Mouse (Mus musculus) retina, postnatal 1 day (tissue): Measurements from ENCODE around the gene Simc1.
A peak's percentile ranks its signal among the peaks of the same experiment; 100 is the strongest.
"Not testable (repeated sequence)": the region's sequence is repeated elsewhere in the genome, so short reads cannot be mapped to it uniquely, and the experiment has no call there.

Source experiments
- DNase-seq: peaks from one replicate; pipeline ENCODE4 v3.0.0-alpha.2; 2012

The Simc1 gene

DNA sequence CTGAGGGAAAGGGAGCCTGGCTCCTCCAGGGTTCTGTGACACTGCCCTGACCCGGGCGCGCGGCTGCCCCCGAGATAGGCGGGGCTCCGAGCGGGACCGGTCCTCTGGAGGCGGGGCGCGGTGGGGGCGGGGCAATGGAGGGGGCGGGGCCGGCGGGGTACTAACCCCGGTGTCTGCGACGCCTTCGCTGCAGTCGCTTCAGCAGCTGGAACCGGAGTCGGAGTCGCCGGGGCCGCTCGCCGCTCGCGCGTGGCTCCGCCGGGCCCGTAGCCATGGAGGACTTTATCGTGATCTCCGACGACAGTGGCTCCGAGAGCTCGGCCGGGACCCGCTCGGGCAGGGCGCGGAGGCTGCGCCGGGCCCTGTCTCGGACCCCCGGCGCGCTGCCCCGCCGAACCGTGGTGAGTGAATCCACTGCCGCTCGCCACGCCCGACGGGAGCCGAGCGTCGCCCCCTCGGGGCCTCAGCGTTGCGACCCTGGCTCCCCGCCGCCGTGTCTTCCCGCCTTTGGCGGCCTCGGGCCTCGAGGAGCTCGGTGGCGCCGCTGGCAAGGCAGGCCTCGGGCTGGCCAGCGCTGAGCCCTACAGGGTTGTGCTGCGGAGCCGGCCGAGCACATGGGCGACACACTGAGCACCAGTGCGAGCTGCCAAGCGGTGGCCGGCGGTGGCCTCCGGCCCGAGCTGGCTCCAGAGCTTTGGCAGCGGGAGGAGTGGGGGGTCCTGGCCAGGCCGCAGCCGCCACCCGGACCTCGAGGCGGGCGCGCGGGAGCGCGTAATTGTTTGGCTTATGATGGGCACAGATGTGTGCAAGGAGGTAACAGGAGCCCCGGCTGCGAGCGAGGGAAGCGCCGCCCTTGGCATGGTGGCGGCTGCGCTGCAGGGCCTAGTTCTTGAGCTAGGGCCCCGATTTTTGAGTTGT lies at the start of gene Simc1:
Gene Simc1 (plus strand): TSS at position 176 of the 918 bp plus-strand sequence.
- DNase-seq, result peak; percentile 83

DNA sequence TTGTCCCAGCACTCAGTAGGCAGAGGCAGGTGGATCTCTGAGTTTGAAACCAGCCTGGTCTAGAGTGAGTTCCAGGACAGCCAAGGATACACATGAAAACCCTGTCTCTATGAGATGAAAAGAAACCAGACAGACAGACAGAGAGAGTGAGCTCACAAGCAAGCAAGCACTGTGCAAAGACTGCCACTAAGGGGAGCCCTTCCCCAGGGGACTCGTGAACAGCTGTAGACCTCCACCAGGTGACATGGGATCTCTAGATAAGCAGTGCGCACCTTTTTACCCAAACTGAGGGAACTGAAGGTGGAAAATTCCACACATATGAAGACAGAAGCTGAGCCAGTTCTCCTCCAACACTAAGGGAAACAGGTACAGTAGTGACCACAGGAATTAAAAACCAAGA lies 46.5 kb upstream of the Simc1 start:
- DNase-seq, result peak; percentile 31

DNA sequence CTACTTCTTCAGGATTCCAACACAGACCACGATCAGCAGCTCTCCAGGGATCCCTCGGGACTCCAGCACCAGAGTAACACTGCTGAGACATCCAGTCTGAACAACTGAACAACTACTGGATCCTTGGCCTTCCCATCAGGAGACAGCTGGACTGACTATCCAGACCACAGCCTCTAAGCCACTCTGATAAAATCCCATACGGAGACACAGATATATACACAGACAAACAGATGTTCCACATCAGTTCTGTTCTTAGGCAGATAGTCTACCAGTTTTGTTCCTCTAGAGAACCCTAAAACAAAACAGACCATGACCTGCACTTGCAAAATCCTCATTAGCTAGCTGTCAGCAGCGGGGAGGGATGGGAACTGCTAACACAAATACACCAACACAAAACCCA lies 44.3 kb upstream of the Simc1 start:
- no peak for DNase-seq

DNA sequence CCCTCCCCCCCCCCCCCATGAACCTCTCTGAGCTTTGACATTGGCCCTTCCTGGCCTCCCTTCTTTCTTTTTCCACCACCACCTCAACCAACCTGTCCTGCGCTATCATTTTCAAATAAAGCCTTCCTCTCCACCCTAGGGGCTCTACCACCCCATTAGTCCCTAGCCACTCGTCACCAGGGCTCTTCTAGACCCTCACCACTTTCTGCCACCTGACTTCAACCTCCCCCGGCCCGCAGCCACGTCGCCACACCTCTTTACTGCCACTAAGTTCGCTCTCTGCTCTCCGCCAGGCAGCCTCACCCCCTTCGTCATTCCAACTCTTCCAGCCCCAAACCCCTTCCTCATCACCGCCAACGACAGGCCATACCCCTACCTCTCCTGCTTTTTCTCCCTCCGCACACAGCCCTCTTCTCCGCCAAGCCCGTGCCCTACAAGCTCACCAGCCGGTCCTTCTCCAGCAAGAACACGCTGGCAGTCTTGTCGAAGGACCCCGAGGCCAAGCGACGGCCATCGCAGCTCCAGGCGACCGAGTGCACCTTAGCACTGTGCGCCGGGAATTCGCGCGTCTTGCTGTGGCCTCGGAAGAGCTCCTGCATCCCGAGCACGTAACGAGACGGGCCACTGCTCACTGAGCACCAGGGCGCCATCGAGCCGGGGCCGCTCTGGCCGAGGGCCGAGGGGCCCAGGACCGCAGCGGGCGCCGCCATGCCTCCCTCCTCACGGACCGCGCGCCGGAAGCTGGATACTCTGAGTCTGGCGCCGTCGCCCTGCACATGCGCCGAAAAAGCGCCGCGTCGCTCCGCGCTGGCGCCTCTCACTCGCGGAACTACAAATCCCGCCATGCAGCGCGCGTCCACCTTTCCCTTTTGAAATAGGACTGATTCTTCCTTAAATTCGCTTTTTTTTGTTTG lies 35.2 kb upstream of the Simc1 start, which contains the start of gene Thoc3:
Gene Thoc3 (minus strand): TSS at position 752 of the 914 bp plus-strand sequence.
- peak; percentile 93 for DNase-seq

DNA sequence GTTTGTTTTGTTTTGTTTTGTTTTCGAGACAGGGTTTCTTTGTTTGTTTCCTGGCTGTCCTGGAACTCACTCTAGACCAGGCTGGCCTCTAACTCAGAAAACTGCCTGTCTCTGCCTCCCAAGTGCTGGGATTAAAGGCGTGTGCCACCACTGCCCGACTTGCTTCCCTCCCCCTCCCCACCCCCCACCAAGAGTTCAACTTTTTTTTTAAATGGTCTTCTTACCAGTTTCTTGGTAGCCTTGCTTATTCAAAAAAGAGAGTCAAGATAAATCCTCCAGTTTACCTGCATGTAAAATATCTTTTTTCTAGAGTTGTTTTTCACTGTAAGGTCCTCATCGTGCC lies 34.6 kb upstream of the Simc1 start:
- no peak for DNase-seq

DNA sequence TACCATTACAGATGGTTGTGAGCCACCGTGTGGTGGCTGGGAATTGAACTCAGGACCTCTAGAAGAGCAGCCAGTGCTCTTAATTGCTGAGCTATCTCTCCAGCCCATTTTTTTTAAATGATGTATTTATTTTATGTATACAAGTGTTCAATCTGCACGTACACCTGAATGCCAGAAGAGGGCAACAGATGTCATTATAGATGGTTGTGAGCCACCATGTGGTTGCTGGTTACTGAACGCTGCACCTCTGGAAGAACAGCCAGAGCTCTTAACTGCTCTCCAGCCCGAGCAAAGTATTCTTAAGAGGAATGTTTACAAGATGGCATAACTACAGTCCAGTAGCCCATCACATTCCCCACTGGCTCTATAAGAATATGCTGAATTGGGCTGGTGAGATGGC lies 31.6 kb upstream of the Simc1 start:
- DNase-seq, result no peak

DNA sequence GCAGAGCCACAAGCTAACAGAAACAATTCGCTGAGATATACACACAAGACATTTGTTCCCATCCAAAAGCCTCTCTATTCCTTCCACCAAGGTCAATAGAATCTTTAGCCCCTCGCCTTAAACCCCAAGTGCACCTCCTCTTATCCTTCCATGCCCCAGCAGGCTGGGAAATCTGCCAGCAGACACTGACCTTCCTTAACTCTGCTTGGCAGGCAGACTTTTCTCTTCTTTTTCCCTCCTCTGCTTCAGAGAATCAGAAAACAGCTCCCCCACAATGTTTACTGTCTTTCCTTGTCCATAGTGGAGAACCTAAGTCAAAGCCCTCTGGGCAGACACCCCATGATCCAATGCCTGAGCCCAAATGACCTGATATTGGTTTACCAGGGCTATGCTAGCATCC lies 28.6 kb upstream of the Simc1 start:
- no peak for DNase-seq

DNA sequence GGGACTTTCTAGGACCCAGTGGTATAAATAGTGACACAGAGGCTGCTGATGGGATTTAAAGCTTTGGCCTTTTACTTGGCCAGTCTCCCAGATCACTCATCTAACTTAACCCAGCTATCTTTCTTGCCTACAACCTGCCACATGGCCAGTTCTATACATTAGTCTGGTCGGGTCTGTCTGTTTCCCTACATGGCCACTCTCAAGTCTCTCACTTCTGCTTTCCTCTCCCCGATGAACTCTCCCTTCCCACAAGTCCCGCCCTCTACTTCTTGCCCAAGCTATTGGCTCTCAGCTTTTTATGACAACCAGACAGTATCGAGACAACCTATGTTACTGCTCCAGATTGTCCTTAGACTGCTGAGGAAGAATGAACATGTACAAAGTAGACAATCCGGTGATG lies 27.9 kb upstream of the Simc1 start:
- peak; percentile 15 for DNase-seq

DNA sequence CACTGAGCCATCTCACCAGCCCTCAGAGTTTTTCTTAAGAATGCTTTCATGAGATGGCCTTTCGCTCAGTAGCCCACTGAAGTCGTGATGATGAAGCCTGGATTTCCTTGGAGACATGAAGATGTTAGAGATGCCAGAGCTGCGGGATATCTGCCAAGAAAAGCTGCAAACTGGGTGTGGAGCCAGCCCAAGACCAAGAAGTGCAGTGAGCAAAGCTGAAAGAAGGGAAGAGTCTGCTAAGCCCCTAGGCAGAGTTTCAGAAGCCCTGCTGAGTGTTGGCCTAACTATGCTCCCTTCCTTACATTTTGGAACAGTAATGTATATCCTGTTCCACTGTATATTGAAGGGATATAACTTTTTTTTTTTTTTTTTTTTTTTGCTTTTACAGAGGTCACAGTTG lies 24.3 kb upstream of the Simc1 start:
- no peak for DNase-seq

DNA sequence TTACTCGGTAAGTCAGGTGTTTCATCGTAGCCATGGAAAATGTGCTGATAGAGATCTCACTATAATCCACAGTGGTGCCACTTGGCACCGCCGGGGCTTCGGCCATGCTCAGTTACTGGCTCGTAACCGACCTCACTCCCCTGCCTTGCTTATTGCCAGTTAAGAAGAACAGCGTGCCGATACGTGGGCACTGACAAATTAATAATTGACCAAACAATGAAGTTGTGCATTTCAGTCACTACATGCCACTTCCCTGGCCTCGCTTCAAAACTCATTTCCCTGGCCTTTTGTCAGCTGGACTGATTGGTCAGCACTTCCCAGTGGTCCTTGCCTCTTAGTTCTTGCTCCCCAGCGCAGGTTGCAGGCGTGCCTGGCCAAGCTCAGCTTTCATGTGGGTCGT lies 22.1 kb upstream of the Simc1 start:
- no peak for DNase-seq

DNA sequence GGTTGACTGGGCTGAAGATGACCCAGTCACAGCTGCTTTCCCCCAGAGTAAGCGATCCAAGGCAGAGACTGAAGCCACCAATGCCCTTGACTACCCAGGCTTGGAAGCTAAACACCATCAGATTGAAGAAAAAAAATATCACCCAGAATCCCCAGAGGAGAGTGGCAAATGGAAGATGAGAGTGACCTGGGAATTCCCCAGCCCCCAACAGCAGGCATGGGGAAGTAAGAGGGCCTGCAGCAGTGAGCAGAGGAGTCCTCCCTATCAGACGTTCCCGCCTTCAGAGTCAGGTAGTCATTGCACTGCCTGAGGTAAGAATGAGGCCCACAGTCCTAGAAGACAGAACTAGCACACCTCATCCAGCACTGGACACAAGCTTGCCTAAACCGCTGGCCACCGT lies 13.2 kb upstream of the Simc1 start:
- DNase-seq, result no peak

DNA sequence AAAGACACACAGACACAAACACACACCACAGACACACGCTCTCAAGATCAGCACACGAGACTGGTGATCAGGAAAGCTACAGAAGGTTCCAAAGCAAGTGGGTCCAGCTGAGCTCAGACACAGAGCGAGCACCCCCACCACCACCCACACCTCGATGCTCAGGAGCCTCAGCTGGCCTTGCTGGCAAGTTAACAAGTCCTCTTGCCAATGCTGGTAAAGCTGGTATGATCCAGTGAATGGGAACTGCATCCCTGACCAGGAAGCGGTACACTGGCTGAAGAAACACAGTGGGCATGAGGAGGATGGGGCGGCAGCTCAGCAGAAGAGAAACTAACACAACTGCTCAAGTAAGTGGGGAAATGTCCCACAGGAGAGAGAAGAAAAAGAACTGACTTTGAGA lies 12.2 kb upstream of the Simc1 start:
- DNase-seq, result no peak

DNA sequence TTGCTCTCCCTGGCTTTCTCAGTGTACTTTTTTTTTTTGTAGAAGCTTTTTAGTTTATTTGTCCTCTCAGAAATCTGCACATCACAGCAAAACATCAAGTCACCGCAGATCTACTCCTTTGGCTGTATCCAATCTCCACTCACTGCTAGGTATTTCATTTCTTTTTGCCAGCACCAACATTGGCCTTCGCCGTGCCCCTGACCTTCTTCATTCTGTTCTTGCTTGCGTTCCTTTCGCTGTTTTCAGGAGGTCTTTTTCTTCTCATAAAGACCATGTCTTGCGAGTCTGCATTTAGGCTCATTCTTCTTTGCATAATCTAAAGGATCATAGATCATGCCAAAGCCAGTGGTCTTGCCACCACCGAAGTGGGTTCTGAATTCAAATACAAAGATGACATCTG lies 4.0 kb upstream of the Simc1 start:
- DNase-seq, result not testable (repeated sequence)

DNA sequence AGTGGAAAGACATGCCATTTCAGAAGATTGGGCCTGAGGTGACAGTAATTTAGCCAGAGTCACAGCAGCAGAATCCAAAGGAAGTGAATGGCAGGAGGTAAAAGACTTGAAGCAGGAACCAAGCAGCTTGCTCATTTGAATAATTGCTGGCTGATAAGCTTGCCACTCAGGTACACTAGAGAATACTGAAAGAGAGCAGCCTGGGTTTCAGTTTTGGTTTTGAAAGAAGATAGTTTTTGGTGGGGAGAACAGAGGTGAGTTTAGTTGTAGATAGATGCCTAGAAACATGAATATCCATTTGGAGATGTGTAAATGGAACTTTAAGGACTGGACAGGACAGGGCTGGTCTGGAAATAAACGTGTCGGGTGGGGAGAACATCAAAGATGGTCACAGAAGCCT lies 2.2 kb upstream of the Simc1 start:
- DNase-seq, result no peak

DNA sequence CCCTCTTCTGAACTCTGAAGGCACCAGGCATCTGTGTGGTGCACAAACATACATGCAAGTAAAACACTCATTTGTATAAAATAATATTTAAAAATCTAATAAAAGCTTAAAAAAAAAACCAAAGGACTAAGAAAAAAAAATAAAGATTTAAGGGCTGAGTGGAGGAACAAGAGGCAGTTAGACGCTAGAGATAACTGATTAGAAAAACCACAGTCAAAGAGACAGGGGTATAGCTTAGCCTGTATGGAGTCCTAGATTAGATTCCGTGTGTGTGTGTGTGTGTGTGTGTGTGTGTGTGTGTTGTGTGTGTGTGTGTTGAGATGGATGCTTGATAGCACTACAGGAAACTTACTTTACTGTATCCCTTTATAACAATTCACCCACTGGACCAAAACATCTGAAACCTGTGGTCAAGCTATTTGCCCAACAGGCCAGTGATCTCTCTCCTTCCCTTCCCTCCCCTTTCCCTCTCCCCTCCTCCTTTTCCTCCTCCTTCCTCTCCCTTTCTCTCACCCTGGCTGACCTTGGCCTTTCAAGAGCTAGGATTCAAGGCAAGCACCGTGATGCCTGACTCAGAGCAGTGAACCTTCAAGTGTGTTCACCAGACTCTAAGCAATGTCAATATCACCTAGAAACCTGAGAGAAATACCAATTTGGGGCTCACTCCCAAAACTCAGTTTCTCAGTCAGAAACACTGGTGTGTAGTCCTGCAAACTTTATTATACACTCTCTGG lies 1.5 kb upstream of the Simc1 start:
- DNase-seq, result no peak

DNA sequence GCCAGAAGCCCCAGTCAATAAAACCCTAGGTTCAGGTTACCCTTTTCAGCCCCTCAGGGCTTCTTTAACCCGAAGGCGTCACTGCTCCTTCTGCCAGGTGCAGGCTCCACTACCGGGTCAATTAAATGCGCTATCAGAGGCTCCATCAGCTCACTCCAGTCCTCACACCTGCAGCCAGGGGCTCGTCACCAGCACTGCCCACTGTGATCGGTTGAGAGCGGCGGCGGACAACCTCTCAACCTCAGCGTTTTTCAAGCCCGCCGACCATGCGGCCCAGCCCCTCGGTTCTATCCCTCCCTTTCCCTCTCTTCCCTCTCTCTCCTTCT lies 338 bp upstream of the Simc1 start:
- no peak for DNase-seq

DNA sequence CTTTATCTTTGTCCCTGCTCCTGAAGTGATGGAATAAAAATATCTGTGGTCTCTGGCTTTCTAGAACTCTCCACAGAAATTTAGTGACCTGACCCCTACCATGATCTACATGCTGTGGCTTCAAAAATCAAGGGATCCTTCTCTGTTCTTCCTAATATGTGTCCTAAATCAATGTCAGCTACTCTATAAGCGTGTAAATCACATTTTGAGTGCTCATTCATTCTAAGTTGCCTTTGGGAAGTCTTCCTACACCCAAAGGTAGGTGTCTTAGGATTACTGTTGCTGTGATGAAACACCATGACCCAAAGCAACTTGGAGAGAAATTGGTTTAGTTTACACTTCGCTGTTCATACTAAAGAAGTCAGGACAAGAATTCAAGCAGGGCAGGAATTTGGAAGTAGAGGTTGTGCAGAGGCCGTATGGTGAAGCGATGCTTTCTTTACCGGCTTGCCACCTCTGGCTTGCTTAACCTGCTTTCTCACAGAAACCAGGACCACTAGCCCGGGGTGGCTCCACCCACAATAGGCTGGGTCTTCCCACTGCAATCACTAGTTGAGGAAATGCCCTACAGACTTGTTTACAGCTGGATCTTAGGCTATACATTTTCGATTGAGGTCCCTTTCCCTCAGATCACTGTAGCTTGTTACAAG lies 1.2 kb downstream of the Simc1 start:
- peak; percentile 10 for DNase-seq

DNA sequence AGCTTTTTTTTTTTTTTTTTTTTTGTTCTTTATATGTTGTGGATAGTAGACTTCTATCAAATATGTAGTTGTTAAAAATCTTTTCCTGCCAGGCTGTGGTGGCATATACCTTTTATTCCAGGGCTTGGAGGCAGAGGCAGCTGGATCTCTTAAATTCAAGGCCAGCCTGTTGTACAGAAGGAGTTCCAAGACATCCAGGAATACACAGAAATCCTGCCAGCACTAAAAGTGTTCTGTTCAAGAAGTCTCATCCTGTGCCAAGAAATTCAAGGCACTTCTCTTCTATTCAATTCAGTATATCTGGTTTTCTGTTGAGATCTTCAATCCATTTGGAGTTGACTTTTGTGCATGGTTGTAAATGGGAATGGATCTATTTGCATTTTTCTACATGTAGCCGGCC lies 2.3 kb downstream of the Simc1 start:
- DNase-seq, result no peak

DNA sequence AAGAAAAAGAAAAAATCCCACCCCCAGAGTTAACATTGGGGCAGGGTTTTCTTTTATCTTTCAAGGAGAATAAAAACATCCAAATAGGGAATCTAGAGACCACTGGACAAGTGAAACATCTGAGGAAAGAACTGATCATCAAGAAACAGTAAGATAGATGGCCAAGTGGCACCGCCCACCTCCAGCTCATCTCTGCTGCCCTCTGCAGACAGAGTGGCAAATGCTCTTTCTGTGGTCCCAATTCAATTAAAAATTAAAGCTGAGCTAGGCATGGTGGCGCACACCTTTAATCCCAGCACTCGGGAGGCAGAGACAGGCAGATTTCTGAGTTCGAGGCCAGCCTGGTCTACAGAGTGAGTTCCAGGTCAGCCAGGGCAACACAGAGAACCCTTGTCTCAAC lies 16.6 kb downstream of the Simc1 start:
- DNase-seq, result peak; percentile 6

DNA sequence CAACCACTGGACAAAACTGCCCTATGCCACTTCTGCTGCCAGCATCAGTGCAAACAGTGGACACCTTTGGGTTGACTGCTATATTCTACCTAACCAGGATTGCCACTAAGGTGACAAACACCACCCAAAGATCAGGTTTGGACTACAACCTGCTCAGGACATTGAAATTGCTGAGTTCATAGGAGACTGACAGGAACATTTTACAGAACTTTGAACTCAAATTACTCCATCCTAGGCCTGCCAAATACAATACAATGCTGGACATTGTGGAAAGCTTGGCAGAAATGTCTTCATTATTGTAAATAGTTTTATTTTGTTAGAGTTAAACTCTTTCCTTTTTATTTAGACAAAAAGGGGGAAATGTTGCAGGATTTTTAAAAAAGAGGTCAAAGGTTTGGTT lies 17.6 kb downstream of the Simc1 start:
- no peak for DNase-seq

DNA sequence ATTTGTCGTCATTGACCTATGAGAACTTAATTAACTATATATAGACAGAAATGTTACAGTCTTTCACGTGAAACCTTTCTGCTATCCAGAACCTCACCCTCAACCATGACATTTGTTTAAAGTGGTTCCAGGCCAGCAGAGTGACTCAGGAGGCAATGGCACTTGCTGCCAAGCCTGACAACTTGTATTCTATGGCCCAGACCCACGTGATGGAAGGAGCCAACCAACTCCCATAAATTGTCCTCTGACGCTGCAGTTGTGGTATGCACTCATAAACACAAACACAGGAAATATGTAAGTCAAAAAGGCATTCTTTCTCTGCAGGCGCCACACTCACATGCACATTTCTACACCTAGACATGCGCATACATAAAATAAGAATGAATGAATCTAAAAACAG lies 23.6 kb downstream of the Simc1 start:
- no peak for DNase-seq

DNA sequence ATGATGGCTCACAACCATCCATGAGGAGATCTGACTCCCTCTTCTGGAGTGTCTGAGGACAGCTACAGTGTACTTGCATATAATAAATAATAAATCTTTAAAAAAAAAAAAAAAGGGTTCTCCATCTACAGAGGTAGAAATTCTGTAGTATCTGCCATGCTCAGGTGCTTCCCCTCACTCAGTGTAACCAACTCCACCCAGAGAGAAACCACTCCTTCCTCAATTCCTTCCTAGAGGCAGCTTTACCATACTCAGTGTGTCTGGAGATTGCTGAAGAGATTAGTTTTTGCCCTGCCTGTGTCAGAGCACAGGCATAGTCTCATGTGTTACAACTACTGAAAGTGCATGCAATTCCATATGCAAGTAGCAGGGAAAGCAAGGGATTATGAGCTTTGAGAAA lies 28.6 kb downstream of the Simc1 start:
- DNase-seq, result no peak

DNA sequence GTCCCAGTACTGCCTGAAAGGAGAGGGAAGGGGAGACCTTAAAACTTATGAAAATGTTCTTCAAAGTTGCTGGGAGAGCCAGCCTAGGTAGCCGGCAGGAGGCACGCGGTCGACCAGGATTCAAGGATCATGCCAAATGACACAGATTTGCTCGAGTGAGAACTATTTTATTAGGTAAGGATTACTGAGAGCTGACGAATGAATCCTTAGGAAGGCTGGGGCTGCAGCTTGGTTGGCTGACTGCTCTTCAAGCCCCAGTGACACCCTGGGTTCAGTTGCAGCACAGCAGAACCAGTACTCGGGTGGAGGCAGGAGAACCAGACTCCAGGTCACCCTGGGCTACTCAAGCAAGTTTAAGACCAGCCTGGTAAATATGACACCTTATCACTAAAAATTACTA lies 44.5 kb downstream of the Simc1 start:
- DNase-seq, result no peak
